12 mouse cellular contexts compared by ENCODE assay signal in genomic region chr5:57742924-57743323, GRCm38 (mm10). TPM values are rescaled to one million over a fixed set of nuclear protein-coding genes. Genes with fewer than 3 reads are reported as not detected.
A peak's percentile ranks its signal among the peaks of the same experiment; 100 is the strongest.
DNase-seq lines count a peak whose midpoint lies in the region; ATAC-seq lines count a peak whose summit lies in the region.
"Had no signal": no experiment of that assay in that cellular context is flagged by ENCODE, and none has a peak within 500 bp of the region (broad histone marks: within the 10 kb centered on the region; RNA-seq: fewer than 3 reads in every experiment).

No protein-coding gene starts in this region.

- peak overlapping the region; percentile 37; the same call in 1 of the 2 replicates for H3K9ac ChIP-seq in heart, embryonic 16.5 days (ENCODE audit: low read length)

- H3K27ac ChIP-seq in heart, embryonic 16.5 days (ENCODE audit: low read length), result peak overlapping the region; percentile 89
- H3K27ac ChIP-seq: kidney, postnatal 0 days; limb, embryonic 10.5 days had no signal

- WGBS in heart, embryonic 16.5 days, result 9% methylated on average over 6 of the region's 6 CpGs

- peak; percentile 77 for ATAC-seq in common myeloid progenitor, adult 5-6 weeks (replicated peaks; ENCODE audit: low read depth, poor library complexity, severe bottlenecking)
- ATAC-seq in heart, embryonic 16.5 days (replicated peaks; ENCODE audit: extremely low read depth, insufficient read depth, low FRiP score), result peak; percentile 63
- peak; percentile 92 for ATAC-seq in megakaryocyte-erythroid progenitor cell, adult 5-6 weeks (replicated peaks; ENCODE audit: low FRiP score, low TSS enrichment, poor library complexity, severe bottlenecking)
- ATAC-seq: forebrain, embryonic 14.5 days had no signal

- H3K4me1 ChIP-seq in heart, embryonic 16.5 days (ENCODE audit: control insufficient read depth, insufficient read depth, low read length), result peaks cover 12% of the 10 kb centered on the region

- H3K9me3 ChIP-seq in heart, embryonic 16.5 days (replicated peaks; ENCODE audit: control insufficient read depth, low read length), result no peaks in the 10 kb centered on the region
- H3K9me3 ChIP-seq: limb, embryonic 10.5 days had no signal

- peak overlapping the region; percentile 40 for H3K4me2 ChIP-seq in heart, embryonic 16.5 days (ENCODE audit: low read depth, low read length)

- H3K4me3 ChIP-seq in heart, embryonic 16.5 days (ENCODE audit: low read length), result no peak overlapping the region
- H3K4me3 ChIP-seq: limb, embryonic 10.5 days had no signal

- peak; percentile 6 for DNase-seq in thymus, postnatal 14 days
- DNase-seq in thymus, adult 18-20 months, result no peak
- no peak for DNase-seq in spleen, adult 12 weeks (ENCODE audit: low spot score)
- no peak for DNase-seq in gastrocnemius, postnatal 4 days (ENCODE audit: low spot score in 2 of 2)
- DNase-seq in retina, postnatal 1 day, result no peak
- DNase-seq: right cerebral cortex, postnatal 14 days had no signal

- H3K27me3 ChIP-seq in heart, embryonic 16.5 days (ENCODE audit: control insufficient read depth, insufficient read depth, low read length), result no peaks in the 10 kb centered on the region

- no peaks in the 10 kb centered on the region for H3K36me3 ChIP-seq in heart, embryonic 16.5 days (ENCODE audit: control insufficient read depth, insufficient read depth)
- H3K36me3 ChIP-seq: limb, embryonic 10.5 days had no signal

RNA-seq across cellular contexts. Expression of gene Pcdh7, which starts 25.2 kb away (rescaled TPM):
- total RNA-seq in common myeloid progenitor, adult 5-6 weeks (2017), result 8.1 and 8.7 TPM in 2 replicates
- polyA plus RNA-seq in heart, embryonic 16.5 days (2015; fragmentation: Nextera tagmentation; extraction: Ambion mirVana), result 22.7 and 22.8 TPM in 2 replicates
- total RNA-seq in megakaryocyte-erythroid progenitor cell, adult 5-6 weeks (2014; fragmentation: Nextera tagmentation), result 5.7 and 10.0 TPM in 2 replicates
- 8.5 and 12.4 TPM in 2 replicates for total RNA-seq in megakaryocyte-erythroid progenitor cell, adult 5-6 weeks (2017)
- total RNA-seq in gastrocnemius, postnatal 4 days (2021), result 10 to 100 TPM; 25.3 to 26.9 TPM
